Mouse (Mus musculus) heart, postnatal 25 days (tissue): ENCODE measurements around the gene Lig3. TPM values are rescaled to one million over a fixed set of nuclear protein-coding genes. Genes with fewer than 3 reads are reported as not detected.

ENCODE experiments used
- total RNA-seq, 2 experiments: library from RNA; stranded (reverse); gene quantifications; 2 replicates each; pipeline ENCODE4 v1.2.3; 2021

The Lig3 gene
- total RNA-seq, 2 experiments from 2014 or later: 17.9 to 21.5 TPM

Other genes with a start within 250 kb of the Lig3 start
- gene Cct6b, start 16.8 kb upstream of the Lig3 start, total RNA-seq: under 1 TPM; 0.20 to 0.26 TPM
- 10 to 100 TPM; 13.9 to 15.4 TPM for gene Zfp830, start 16.8 kb upstream of the Lig3 start, total RNA-seq
- gene Rffl, start 90.1 kb downstream of the Lig3 start, total RNA-seq: 1 to 10 TPM; 3.8 to 4.2 TPM
- gene Rad51d, start 109.5 kb downstream of the Lig3 start, total RNA-seq: 1 to 10 TPM; 8.0 to 9.3 TPM
- gene Fndc8, start 111.0 kb downstream of the Lig3 start, total RNA-seq: not detected
- gene Nle1, start 127.3 kb downstream of the Lig3 start, total RNA-seq: 10 to 100 TPM; 12.1 to 14.5 TPM
- 100 to 1,000 TPM; 172 to 215 TPM for gene Unc45b, start 129.4 kb downstream of the Lig3 start, total RNA-seq
- gene Slfn5, start 170.2 kb downstream of the Lig3 start, total RNA-seq: 10 to 100 TPM; 60.8 to 70.3 TPM
- 1 to 10 TPM; 1.1 to 1.5 TPM for gene Slfn9, start 210.7 kb downstream of the Lig3 start, total RNA-seq
- under 1 TPM; 0.55 to 0.89 TPM for gene Slfn8, start 239.7 kb downstream of the Lig3 start, total RNA-seq